Mouse (Mus musculus) embryonic fibroblast, embryonic 13.5 days (primary cell): ENCODE measurements around the gene Vamp5.

ENCODE experiments used
- CTCF ChIP-seq: IDR thresholded peaks from 2 replicates; pipeline ENCODE4 v1.5.1; 2011; ENCODE audit warnings: mild to moderate bottlenecking, control low read depth, low read length, moderate library complexity, borderline replicate concordance; ENCODE audit not compliant: insufficient read depth
- POLR2A ChIP-seq: IDR thresholded peaks from 2 replicates; pipeline ENCODE4 v1.6.1; 2011; ENCODE audit warnings: low read depth, mild to moderate bottlenecking, control low read depth, low read length, moderate library complexity

- TF ChIP-seq CTCF (no peak), POLR2A (peak; percentile 6; the same call in 1 of the 2 replicates)
These were observed 20.2 kb downstream of the Vamp5 start for GRCm38 (mm10) chr6:72359891-72360598.
